Mouse (Mus musculus) forebrain, embryonic 11.5 days (tissue): ENCODE measurements at regions not wholly inside any gene's neighbourhood (a gene's known extent, or its start where the extent isn't known, plus 50 kb on each side); places are given as distances from the start of the nearest gene placed in this dataset.

Source experiments
- ATAC-seq: fragments of 200-750 bp; cut with Nextera tagmentation; replicated peaks from 2 replicates; pipeline ENCODE4 v1.8.0; 2017; ENCODE audit warnings: moderate TSS enrichment; ENCODE audit not compliant: low FRiP score
- DNase-seq: peaks from one replicate; pipeline ENCODE4 v3.0.0-alpha.2; 2017; ENCODE audit warnings: low spot score
- H3K27ac ChIP-seq: fragments of 300-500 bp; sonication (generic); 2 replicates; pipeline ENCODE4 v1.5.1; 2014; ENCODE audit warnings: low read depth, low read length
- H3K27me3 ChIP-seq: fragments of 300-500 bp; sonication (generic); 2 replicates; pipeline ENCODE4 v1.6.1; 2014; ENCODE audit warnings: mild to moderate bottlenecking, low read length, mixed read lengths; ENCODE audit not compliant: control insufficient read depth, insufficient read depth
- H3K36me3 ChIP-seq: fragments of 300-500 bp; sonication (generic); 2 replicates; pipeline ENCODE4 v1.6.1; 2014; ENCODE audit warnings: mild to moderate bottlenecking, low read length, moderate library complexity, mixed read lengths; ENCODE audit not compliant: control insufficient read depth, insufficient read depth
- H3K4me1 ChIP-seq: fragments of 300-500 bp; sonication (generic); replicated peaks from 2 replicates; pipeline ENCODE4 v1.6.1; 2014; ENCODE audit warnings: low read length, mixed read lengths; ENCODE audit not compliant: control insufficient read depth, insufficient read depth
- H3K4me2 ChIP-seq: fragments of 300-500 bp; sonication (generic); 2 replicates; pipeline ENCODE4 v1.6.1; 2014; ENCODE audit warnings: low read depth, mild to moderate bottlenecking, low read length, moderate library complexity, mixed read lengths; ENCODE audit not compliant: severe bottlenecking
- H3K4me3 ChIP-seq: fragments of 300-500 bp; sonication (generic); 2 replicates; pipeline ENCODE4 v1.5.1; 2014; ENCODE audit warnings: low read depth, low read length
- H3K9ac ChIP-seq: fragments of 300-500 bp; sonication (generic); 2 replicates; pipeline ENCODE4 v1.6.1; 2014; ENCODE audit warnings: low read length
- H3K9me3 ChIP-seq: fragments of 300-500 bp; sonication (generic); 2 replicates; pipeline ENCODE4 v1.6.1; 2016; ENCODE audit warnings: low read length, mixed read lengths; ENCODE audit not compliant: control insufficient read depth
- WGBS: fragments of 180-500 bp; shearing (Covaris S2); extraction: QIAGEN DNeasy Blood & Tissue Kit; methylation state at CpG from one replicate; pipeline ENCODE4 v1.1.7; 2014; 5-methylcytosine and 5-hydroxymethylcytosine counted together

DNA sequence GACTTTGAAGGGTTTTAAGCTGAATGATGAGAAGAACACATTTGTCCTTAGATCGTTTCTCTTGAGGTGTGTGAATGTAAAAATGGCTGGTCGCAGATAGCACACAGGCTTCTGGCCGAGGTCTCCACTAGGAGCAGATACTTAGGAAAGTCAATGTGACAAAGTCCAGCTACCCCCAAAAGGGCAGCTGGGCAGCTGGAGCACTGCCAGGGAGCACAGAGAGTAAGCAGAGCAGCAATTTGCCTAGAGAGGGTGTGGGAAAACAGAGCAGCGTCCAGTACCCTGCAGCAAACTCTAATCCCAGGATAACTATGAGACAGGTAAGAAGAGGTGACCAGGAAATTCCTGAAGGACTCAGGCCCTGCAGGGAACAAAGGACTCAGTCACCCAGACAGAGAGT, 79.4 kb downstream of the S1pr1 start:
- Histone ChIP-seq H3K36me3 (no peaks in the 10 kb centered on the region), H3K9me3 (no peaks in the 10 kb centered on the region), H3K4me2 (no peak overlapping the region), H3K27ac (no peak overlapping the region), H3K9ac (no peak overlapping the region), H3K4me3 (no peak overlapping the region), H3K4me1 (peaks cover 5% of the 10 kb centered on the region; the same call in 1 of the 2 replicates), H3K27me3 (no peaks in the 10 kb centered on the region)
- DNase-seq (no peak), ATAC-seq (no peak)
- 94% methylated on average over 4 of the region's 4 CpGs for WGBS

DNA sequence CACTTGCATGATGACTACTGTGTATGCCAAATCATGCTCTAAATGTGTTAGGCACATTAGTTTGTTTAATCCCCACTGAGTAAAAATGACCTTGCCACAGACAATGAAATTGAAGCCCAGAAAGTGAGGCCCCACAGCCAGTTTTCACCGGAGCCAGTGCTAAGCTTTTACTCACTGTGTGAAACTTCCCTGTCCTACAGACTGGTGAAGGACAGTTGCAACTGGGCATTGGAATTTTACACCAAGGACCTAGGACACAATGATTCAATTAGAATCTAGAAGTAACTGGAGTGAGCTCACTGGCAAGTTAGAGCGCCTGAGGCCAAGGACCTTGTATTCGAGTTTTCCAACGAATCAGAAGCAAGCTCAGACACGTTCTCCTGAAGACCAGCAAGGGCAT, 79.8 kb downstream of the S1pr1 start:
- Histone ChIP-seq H3K27ac (no peak overlapping the region), H3K4me1 (peaks cover 5% of the 10 kb centered on the region; the same call in 1 of the 2 replicates), H3K9me3 (no peaks in the 10 kb centered on the region), H3K4me3 (no peak overlapping the region), H3K27me3 (0 out of 2 replicates have a peak, but pooled peaks cover 2% of the 10 kb centered on the region), H3K9ac (no peak overlapping the region), H3K36me3 (no peaks in the 10 kb centered on the region), H3K4me2 (no peak overlapping the region)
- ATAC-seq (no peak), DNase-seq (no peak)
- 90% methylated on average over 5 of the region's 5 CpGs for WGBS

DNA sequence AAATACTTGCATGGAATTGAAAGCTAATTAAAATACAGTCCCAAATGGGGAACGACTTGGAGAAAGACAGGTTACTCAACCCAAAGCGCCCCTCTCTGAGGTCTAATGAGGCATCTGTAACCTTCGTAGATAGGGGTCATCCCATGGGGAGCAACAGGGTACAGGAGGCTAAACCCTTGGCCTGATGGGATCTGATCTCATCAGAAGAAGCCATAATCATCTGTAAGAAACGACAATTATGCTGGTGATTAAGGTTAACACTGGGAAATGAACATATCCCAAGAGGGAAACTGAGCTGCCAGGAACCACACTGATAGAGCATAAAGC, 82.5 kb downstream of the S1pr1 start:
- no peak overlapping the region for H3K9ac ChIP-seq
- H3K9me3 ChIP-seq: no peaks in the 10 kb centered on the region
- no peaks in the 10 kb centered on the region for H3K36me3 ChIP-seq
- DNase-seq (no peak), ATAC-seq (peak; percentile 40)
- 54% methylated on average over 4 of the region's 4 CpGs for WGBS
- H3K4me1 ChIP-seq: peaks cover 5% of the 10 kb centered on the region; the same call in 1 of the 2 replicates
- H3K27me3 ChIP-seq: 0 out of 2 replicates have a peak, but pooled peaks cover 2% of the 10 kb centered on the region
- peak overlapping the region; percentile 42; the same call in 1 of the 2 replicates for H3K27ac ChIP-seq
- H3K4me2 ChIP-seq: no peak overlapping the region; the same call in 1 of the 2 replicates
- H3K4me3 ChIP-seq: no peak overlapping the region

DNA sequence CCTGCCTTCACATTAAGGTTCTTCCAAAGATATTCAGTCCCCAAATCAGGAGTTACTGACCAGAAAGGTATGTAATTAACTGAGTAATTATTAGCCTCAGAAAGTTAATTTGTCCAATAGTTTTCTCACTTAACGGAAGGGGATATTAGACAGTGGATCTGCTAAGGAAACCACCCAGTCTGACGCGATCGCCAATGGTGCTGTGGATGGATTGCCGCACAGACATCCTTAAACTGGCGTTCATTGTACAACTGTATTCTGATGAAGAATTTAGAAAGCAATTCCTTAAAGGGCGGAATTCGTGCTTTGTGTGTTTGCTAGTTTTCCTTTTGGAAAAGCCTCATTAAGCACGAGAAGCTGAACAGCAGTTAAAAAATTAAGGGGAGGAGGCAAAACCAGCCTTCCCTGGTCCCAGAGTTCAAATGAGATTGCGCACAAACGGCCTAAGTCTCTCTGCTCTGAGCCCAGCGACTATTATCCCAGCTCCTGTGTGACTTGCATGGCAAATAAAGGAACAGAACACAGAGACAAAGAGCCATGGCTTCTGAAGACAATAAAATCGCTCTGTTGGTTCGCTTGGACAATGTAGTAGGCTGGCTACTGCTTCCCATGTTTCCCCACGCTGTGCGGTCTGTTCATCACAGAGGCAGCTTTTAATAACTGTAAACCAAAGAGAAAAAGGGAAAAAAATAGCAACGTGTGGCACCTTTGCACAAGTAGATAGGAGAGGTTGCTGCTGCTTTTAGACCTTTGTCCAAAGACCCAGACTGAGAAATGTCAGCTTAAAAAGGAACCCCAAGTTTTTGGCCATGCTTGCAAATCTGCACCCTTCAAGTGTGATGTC, 83.1 kb downstream of the S1pr1 start:
- WGBS: 42% methylated on average over 17 of the region's 17 CpGs
- H3K36me3 ChIP-seq: no peaks in the 10 kb centered on the region
- peak overlapping the region; percentile 12; the same call in 1 of the 2 replicates for H3K4me2 ChIP-seq
- peak; percentile 89 for ATAC-seq
- H3K27me3 ChIP-seq: 0 out of 2 replicates have a peak, but pooled peaks cover 2% of the 10 kb centered on the region
- no peak overlapping the region for H3K9ac ChIP-seq
- DNase-seq: peak; percentile 60
- H3K4me1 ChIP-seq: peaks cover 5% of the 10 kb centered on the region; the same call in 1 of the 2 replicates
- H3K4me3 ChIP-seq: no peak overlapping the region
- peak overlapping the region; percentile 42; the same call in 1 of the 2 replicates for H3K27ac ChIP-seq
- no peaks in the 10 kb centered on the region for H3K9me3 ChIP-seq

DNA sequence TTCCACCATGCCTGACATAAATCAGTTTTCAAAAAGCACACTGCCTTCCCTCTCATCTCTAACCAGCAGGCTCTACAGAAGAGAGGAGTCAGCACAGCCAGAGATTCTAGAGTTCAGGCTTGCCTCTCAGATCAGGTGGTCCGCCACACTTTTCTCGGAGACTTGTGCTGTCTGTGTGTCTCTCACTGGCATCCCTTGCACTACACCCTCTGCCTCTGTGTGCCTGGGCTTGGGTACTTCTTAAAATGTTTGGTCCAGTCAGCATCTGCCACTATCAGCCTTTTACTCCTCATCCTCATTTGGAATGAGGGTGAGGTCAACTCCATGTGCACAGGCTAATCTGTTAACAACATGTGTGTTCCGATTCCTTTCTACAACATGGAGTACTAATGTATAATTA, 92.0 kb downstream of the S1pr1 start:
- DNase-seq: no peak
- no peak overlapping the region for H3K27ac ChIP-seq
- no peak overlapping the region for H3K4me2 ChIP-seq
- no peak overlapping the region for H3K9ac ChIP-seq
- no peaks in the 10 kb centered on the region for H3K4me1 ChIP-seq
- no peak overlapping the region for H3K4me3 ChIP-seq
- no peak for ATAC-seq
- WGBS: 90% methylated on average over 3 of the region's 3 CpGs
- no peaks in the 10 kb centered on the region for H3K36me3 ChIP-seq
- H3K9me3 ChIP-seq: no peaks in the 10 kb centered on the region
- H3K27me3 ChIP-seq: peaks cover 2% of the 10 kb centered on the region

DNA sequence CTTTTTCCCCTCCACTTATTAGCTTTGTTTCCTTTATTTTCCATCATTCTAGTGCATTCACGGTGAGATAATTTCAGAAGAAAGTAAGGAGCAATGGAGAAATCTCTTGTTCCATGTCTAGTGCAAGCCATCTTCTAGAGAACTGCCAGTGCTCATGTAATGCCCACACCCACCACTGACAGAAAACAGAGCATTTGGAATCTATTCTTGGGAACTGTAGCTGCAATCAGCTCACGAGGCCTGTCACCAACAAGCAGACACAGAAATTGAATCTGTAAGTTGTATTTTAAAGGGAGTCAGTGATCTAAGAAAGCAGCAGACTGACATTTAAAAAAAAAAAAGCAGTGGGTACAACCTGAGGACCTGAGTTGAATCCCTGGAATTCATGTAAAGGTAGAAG, 92.6 kb downstream of the S1pr1 start:
- H3K4me3 ChIP-seq: no peak overlapping the region
- 89% methylated on average over 2 of the region's 2 CpGs for WGBS
- no peak overlapping the region for H3K9ac ChIP-seq
- ATAC-seq (no peak), DNase-seq (no peak)
- no peak overlapping the region for H3K4me2 ChIP-seq
- H3K27me3 ChIP-seq: peaks cover 2% of the 10 kb centered on the region
- no peaks in the 10 kb centered on the region for H3K36me3 ChIP-seq
- no peak overlapping the region for H3K27ac ChIP-seq
- no peaks in the 10 kb centered on the region for H3K4me1 ChIP-seq
- no peaks in the 10 kb centered on the region for H3K9me3 ChIP-seq

DNA sequence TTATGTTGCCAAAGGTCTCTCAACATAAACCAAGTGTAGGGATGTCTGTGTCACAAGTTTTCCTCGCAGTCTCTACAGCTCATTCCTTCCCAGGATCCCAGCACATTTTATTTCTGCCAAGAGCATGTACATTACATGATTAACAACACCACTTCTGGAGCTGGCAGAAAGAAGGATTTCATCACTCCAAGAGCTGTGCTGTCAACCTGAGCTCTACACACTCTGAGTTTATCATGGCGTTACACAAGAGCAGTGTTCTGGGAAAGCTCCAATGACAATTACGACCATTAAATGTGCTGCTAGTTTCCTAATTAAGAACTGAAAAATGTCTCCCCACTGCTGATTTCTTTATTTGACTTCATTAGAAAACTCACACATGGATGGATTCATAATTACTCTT, 94.9 kb downstream of the S1pr1 start:
- no peaks in the 10 kb centered on the region for H3K36me3 ChIP-seq
- H3K27me3 ChIP-seq: no peaks in the 10 kb centered on the region; the same call in 1 of the 2 replicates
- H3K9me3 ChIP-seq: no peaks in the 10 kb centered on the region
- 92% methylated on average over 3 of the region's 3 CpGs for WGBS
- ATAC-seq: no peak
- H3K27ac ChIP-seq: no peak overlapping the region
- no peak overlapping the region for H3K4me2 ChIP-seq
- no peak overlapping the region for H3K4me3 ChIP-seq
- H3K9ac ChIP-seq: no peak overlapping the region
- no peaks in the 10 kb centered on the region for H3K4me1 ChIP-seq
- DNase-seq: no peak

DNA sequence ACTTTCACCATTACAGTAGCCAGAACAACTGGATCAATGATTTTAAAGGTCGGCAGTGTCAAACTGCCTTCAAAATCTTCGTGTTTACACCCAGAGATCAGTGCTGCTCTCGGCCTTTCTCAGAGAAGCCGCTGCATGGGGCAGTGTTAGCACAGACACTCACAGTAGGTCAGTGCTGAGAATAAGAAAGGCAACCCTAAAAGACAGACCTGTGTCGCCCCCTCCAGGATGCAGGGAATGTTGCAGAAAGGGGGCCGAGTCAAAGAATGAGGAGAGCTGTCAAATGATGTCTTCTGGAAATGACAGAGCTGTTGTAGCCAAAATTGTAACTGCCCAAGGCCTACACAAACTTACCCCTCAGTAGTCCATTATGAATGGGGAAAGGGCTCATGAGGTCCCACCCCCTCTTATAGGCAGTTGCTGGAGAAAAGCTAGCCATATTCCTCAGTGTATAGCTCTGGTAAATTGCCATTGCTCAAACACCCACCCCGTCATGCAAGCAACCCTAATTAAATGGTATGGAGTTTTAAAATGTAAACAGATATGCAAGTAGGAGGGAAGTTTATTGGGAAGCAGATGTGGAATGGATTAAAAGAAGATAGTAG, 98.8 kb downstream of the S1pr1 start:
- peak; percentile 64 for DNase-seq
- Histone ChIP-seq H3K4me2 (no peak overlapping the region), H3K9me3 (no peaks in the 10 kb centered on the region), H3K36me3 (no peaks in the 10 kb centered on the region), H3K4me1 (no peaks in the 10 kb centered on the region), H3K27ac (no peak overlapping the region), H3K9ac (no peak overlapping the region), H3K4me3 (no peak overlapping the region), H3K27me3 (no peaks in the 10 kb centered on the region; the same call in 1 of the 2 replicates)
- WGBS: 30% methylated on average over 7 of the region's 7 CpGs
- ATAC-seq: peak; percentile 63; the same call in 1 of the 2 replicates
